Mouse (Mus musculus): ENCODE measurements around the gene Gm48552. TPM values are rescaled to one million over a fixed set of nuclear protein-coding genes. Genes with fewer than 3 reads are reported as not detected.

Gm48552 gene
- polyA plus RNA-seq, 1 experiment from 2014 or later, result 1.0 TPM

- 3% methylated on average over 54 of the region's 54 CpGs for WGBS
- Histone ChIP-seq H3K36me3 (ENCODE audit: control insufficient read depth, insufficient read depth, low read length) (peaks cover 46% of the 10 kb centered on the region), H3K9me3 (ENCODE audit: control insufficient read depth, low read length) (no peaks in the 10 kb centered on the region), H3K9ac (ENCODE audit: low read length) (peak overlapping the region; percentile 73), H3K27me3 (ENCODE audit: control insufficient read depth, insufficient read depth, low read length) (no peaks in the 10 kb centered on the region), H3K4me3 (ENCODE audit: control insufficient read depth in 1 of 2, insufficient read depth in 1 of 2, low read depth in 1 of 2, low read length in 2 of 2) (peak overlapping the region; percentile 35 to 40), H3K4me2 (ENCODE audit: low read length) (peak overlapping the region; percentile 69), H3K27ac (replicated peaks in 1 of 2; ENCODE audit: control insufficient read depth in 1 of 2, insufficient read depth in 1 of 2, low read depth in 2 of 2, low read length in 2 of 2) (peak overlapping the region; percentile 88 to 96), H3K4me1 (ENCODE audit: control insufficient read depth in 2 of 2, insufficient read depth in 2 of 2, low read length in 2 of 2) (peaks cover 31 to 71% of the 10 kb centered on the region in 2 experiments)
- peak; percentile 63 for ATAC-seq (ENCODE audit: insufficient number of reproducible peaks, insufficient read depth, low FRiP score, low read depth)
Measured at GRCm38 (mm10) chr10:81363436-81364346, 25.1 kb upstream of the Gm48552 start.

GRCm38 (mm10) chr10:81364666-81365065 is 24.1 kb upstream of the Gm48552 start:
- ATAC-seq (ENCODE audit: insufficient number of reproducible peaks, insufficient read depth, low FRiP score, low read depth), result no peak
- Histone ChIP-seq H3K9me3 (ENCODE audit: control insufficient read depth, low read length) (no peaks in the 10 kb centered on the region), H3K36me3 (ENCODE audit: control insufficient read depth, insufficient read depth, low read length) (peaks cover 55% of the 10 kb centered on the region)

GRCm38 (mm10) chr10:81365073-81365472 is 23.7 kb upstream of the Gm48552 start:
- ATAC-seq (ENCODE audit: insufficient number of reproducible peaks, insufficient read depth, low FRiP score, low read depth), result no peak
- Histone ChIP-seq H3K9ac (ENCODE audit: low read length) (no peak overlapping the region), H3K4me1 (ENCODE audit: control insufficient read depth in 2 of 2, insufficient read depth in 2 of 2, low read length in 2 of 2) (peaks cover 29 to 60% of the 10 kb centered on the region in 2 experiments), H3K4me2 (ENCODE audit: low read length) (peak overlapping the region; percentile 69), H3K27me3 (ENCODE audit: control insufficient read depth, insufficient read depth, low read length) (no peaks in the 10 kb centered on the region), H3K36me3 (ENCODE audit: control insufficient read depth, insufficient read depth, low read length) (peaks cover 58% of the 10 kb centered on the region), H3K27ac (replicated peaks in 1 of 2; ENCODE audit: control insufficient read depth in 1 of 2, insufficient read depth in 1 of 2, low read depth in 2 of 2, low read length in 2 of 2) (no peak overlapping the region; a peak in 1 of 4 replicates), H3K4me3 (ENCODE audit: control insufficient read depth in 1 of 2, insufficient read depth in 1 of 2, low read depth in 1 of 2, low read length in 2 of 2) (0 out of 4 replicates have a peak overlapping the region, but pooled peaks of 1 of the 2 experiments have one; percentile 35), H3K9me3 (ENCODE audit: control insufficient read depth, low read length) (no peaks in the 10 kb centered on the region)
- 39% methylated on average over 4 of the region's 4 CpGs for WGBS

More at GRCm38 (mm10) chr10:81364666-81365065, 24.1 kb upstream of the Gm48552 start:
- 6% methylated on average over 28 of the region's 28 CpGs for WGBS
- Histone ChIP-seq H3K9ac (ENCODE audit: low read length) (peak overlapping the region; percentile 73), H3K4me1 (ENCODE audit: control insufficient read depth in 2 of 2, insufficient read depth in 2 of 2, low read length in 2 of 2) (peaks cover 29 to 63% of the 10 kb centered on the region in 2 experiments), H3K27ac (replicated peaks in 1 of 2; ENCODE audit: control insufficient read depth in 1 of 2, insufficient read depth in 1 of 2, low read depth in 2 of 2, low read length in 2 of 2) (0 out of 4 replicates have a peak overlapping the region, but pooled peaks of 1 of the 2 experiments have one; percentile 22), H3K27me3 (ENCODE audit: control insufficient read depth, insufficient read depth, low read length) (no peaks in the 10 kb centered on the region), H3K4me3 (ENCODE audit: control insufficient read depth in 1 of 2, insufficient read depth in 1 of 2, low read depth in 1 of 2, low read length in 2 of 2) (peak overlapping the region; percentile 35 to 40), H3K4me2 (ENCODE audit: low read length) (peak overlapping the region; percentile 69)

- Histone ChIP-seq H3K9ac (ENCODE audit: low read length) (peak within 1 kb of the TSS; percentile 73), H3K9me3 (ENCODE audit: control insufficient read depth, low read length) (no peaks in the 10 kb centered on the region), H3K27ac (replicated peaks in 1 of 2; ENCODE audit: control insufficient read depth in 1 of 2, insufficient read depth in 1 of 2, low read depth in 2 of 2, low read length in 2 of 2) (peak within 1 kb of the TSS in 1 of 2 experiments; percentile 48; a peak in 2 of 4 replicates), H3K4me1 (ENCODE audit: control insufficient read depth in 2 of 2, insufficient read depth in 2 of 2, low read length in 2 of 2) (peaks cover 29 to 52% of the 10 kb centered on the region in 2 experiments), H3K4me3 (ENCODE audit: control insufficient read depth in 1 of 2, insufficient read depth in 1 of 2, low read depth in 1 of 2, low read length in 2 of 2) (peak within 1 kb of the TSS; percentile 35 to 40; a peak in 3 of 4 replicates), H3K36me3 (ENCODE audit: control insufficient read depth, insufficient read depth, low read length) (peaks cover 61% of the 10 kb centered on the region), H3K27me3 (ENCODE audit: control insufficient read depth, insufficient read depth, low read length) (no peaks in the 10 kb centered on the region), H3K4me2 (ENCODE audit: low read length) (peak within 1 kb of the TSS; percentile 69)
- no peak for ATAC-seq (ENCODE audit: insufficient number of reproducible peaks, insufficient read depth, low FRiP score, low read depth)
- WGBS, result 29% methylated on average over 12 of the region's 12 CpGs
Measured at GRCm38 (mm10) chr10:81365672-81366476, 22.9 kb upstream of the Gm48552 start, which contains the start of gene 4930404N11Rik. Gene 4930404N11Rik (minus strand): TSS chr10:81365816.

GRCm38 (mm10) chr10:81366477-81367206 is 22.2 kb upstream of the Gm48552 start:
- Histone ChIP-seq H3K4me1 (ENCODE audit: control insufficient read depth in 2 of 2, insufficient read depth in 2 of 2, low read length in 2 of 2) (peaks cover 29 to 45% of the 10 kb centered on the region in 2 experiments), H3K27me3 (ENCODE audit: control insufficient read depth, insufficient read depth, low read length) (no peaks in the 10 kb centered on the region), H3K27ac (replicated peaks in 1 of 2; ENCODE audit: control insufficient read depth in 1 of 2, insufficient read depth in 1 of 2, low read depth in 2 of 2, low read length in 2 of 2) (peak overlapping the region in 1 of 2 experiments; percentile 7; a peak in 1 of 4 replicates), H3K9me3 (ENCODE audit: control insufficient read depth, low read length) (no peaks in the 10 kb centered on the region), H3K36me3 (ENCODE audit: control insufficient read depth, insufficient read depth, low read length) (peaks cover 62% of the 10 kb centered on the region), H3K9ac (ENCODE audit: low read length) (no peak overlapping the region), H3K4me3 (ENCODE audit: control insufficient read depth in 1 of 2, insufficient read depth in 1 of 2, low read depth in 1 of 2, low read length in 2 of 2) (no peak overlapping the region), H3K4me2 (ENCODE audit: low read length) (no peak overlapping the region)
- WGBS, result 73% methylated on average over 6 of the region's 6 CpGs
- no peak for ATAC-seq (ENCODE audit: insufficient number of reproducible peaks, insufficient read depth, low FRiP score, low read depth)

GRCm38 (mm10) chr10:81367207-81367495 is 21.7 kb upstream of the Gm48552 start:
- Histone ChIP-seq H3K4me1 (ENCODE audit: control insufficient read depth in 2 of 2, insufficient read depth in 2 of 2, low read length in 2 of 2) (peaks cover 29 to 40% of the 10 kb centered on the region in 2 experiments), H3K27me3 (ENCODE audit: control insufficient read depth, insufficient read depth, low read length) (no peaks in the 10 kb centered on the region), H3K27ac (replicated peaks in 1 of 2; ENCODE audit: control insufficient read depth in 1 of 2, insufficient read depth in 1 of 2, low read depth in 2 of 2, low read length in 2 of 2) (no peak overlapping the region), H3K36me3 (ENCODE audit: control insufficient read depth, insufficient read depth, low read length) (peaks cover 60% of the 10 kb centered on the region), H3K9ac (ENCODE audit: low read length) (no peak overlapping the region), H3K4me3 (ENCODE audit: control insufficient read depth in 1 of 2, insufficient read depth in 1 of 2, low read depth in 1 of 2, low read length in 2 of 2) (no peak overlapping the region), H3K9me3 (ENCODE audit: control insufficient read depth, low read length) (no peaks in the 10 kb centered on the region), H3K4me2 (ENCODE audit: low read length) (no peak overlapping the region)
- no peak for ATAC-seq (ENCODE audit: insufficient number of reproducible peaks, insufficient read depth, low FRiP score, low read depth)
- WGBS, result 88% methylated on average over 6 of the region's 6 CpGs

- no peak overlapping the region for H3K4me3 ChIP-seq (ENCODE audit: control insufficient read depth in 1 of 2, insufficient read depth in 1 of 2, low read depth in 1 of 2, low read length in 2 of 2)
- H3K9ac ChIP-seq (ENCODE audit: low read length), result no peak overlapping the region
- H3K27me3 ChIP-seq (ENCODE audit: control insufficient read depth, insufficient read depth, low read length), result no peaks in the 10 kb centered on the region
- H3K36me3 ChIP-seq (ENCODE audit: control insufficient read depth, insufficient read depth, low read length), result peaks cover 57% of the 10 kb centered on the region
- H3K9me3 ChIP-seq (ENCODE audit: control insufficient read depth, low read length), result no peaks in the 10 kb centered on the region
- peaks cover 13 to 20% of the 10 kb centered on the region in 2 experiments for H3K4me1 ChIP-seq (ENCODE audit: control insufficient read depth in 2 of 2, insufficient read depth in 2 of 2, low read length in 2 of 2)
- ATAC-seq (ENCODE audit: insufficient number of reproducible peaks, insufficient read depth, low FRiP score, low read depth), result no peak
- 92% methylated on average over 10 of the region's 10 CpGs for WGBS
- H3K4me2 ChIP-seq (ENCODE audit: low read length), result no peak overlapping the region
- H3K27ac ChIP-seq (replicated peaks in 1 of 2; ENCODE audit: control insufficient read depth in 1 of 2, insufficient read depth in 1 of 2, low read depth in 2 of 2, low read length in 2 of 2), result no peak overlapping the region
Measured at GRCm38 (mm10) chr10:81375322-81375721, 13.5 kb upstream of the Gm48552 start.
